Comparison of ENCODE assay signal across 8 mouse cellular contexts in genomic region chr11:69408541-69409377, GRCm38 (mm10). TPM values are rescaled to one million over a fixed set of nuclear protein-coding genes. Genes with fewer than 3 reads are reported as not detected.
DNase-seq lines count a peak whose midpoint lies in the region; ATAC-seq lines count a peak whose summit lies in the region.

No protein-coding gene starts in this region.

- peaks cover 36% of the 10 kb centered on the region for H3K36me3 ChIP-seq in forebrain, embryonic 16.5 days (ENCODE audit: control insufficient read depth, insufficient read depth)
- peaks cover 49% of the 10 kb centered on the region for H3K36me3 ChIP-seq in neural tube, embryonic 14.5 days (ENCODE audit: control insufficient read depth, insufficient read depth, low read length)

- DNase-seq in ES-CJ7 (ENCODE audit: low read depth, low spot score): peak; percentile 97
- peak; percentile 90 for DNase-seq in cerebellum, adult 11-12 months
- DNase-seq in heart, postnatal 25 days (ENCODE audit: low spot score): peak; percentile 80
- DNase-seq in layer of hippocampus, adult 18-20 months (ENCODE audit: low spot score in 2 of 2): peak; percentile 84 to 93
- peak; percentile 88 to 91 for DNase-seq in lung, adult 18-20 months
- peak; percentile 73 for DNase-seq in testis, postnatal 10 days (ENCODE audit: low spot score)

- peaks cover 41% of the 10 kb centered on the region for H3K4me1 ChIP-seq in forebrain, embryonic 16.5 days (replicated peaks; ENCODE audit: control insufficient read depth, insufficient read depth, low read length)
- peaks cover 30% of the 10 kb centered on the region for H3K4me1 ChIP-seq in neural tube, embryonic 14.5 days (ENCODE audit: control insufficient read depth, insufficient read depth, low read length)

- no peaks in the 10 kb centered on the region for H3K9me3 ChIP-seq in forebrain, embryonic 16.5 days (ENCODE audit: control insufficient read depth, low read length)
- H3K9me3 ChIP-seq in neural tube, embryonic 14.5 days (ENCODE audit: control insufficient read depth, low read length): no peaks in the 10 kb centered on the region

- peak overlapping the region; percentile 86 for H3K4me3 ChIP-seq in forebrain, embryonic 16.5 days (replicated peaks; ENCODE audit: low read length)
- H3K4me3 ChIP-seq in neural tube, embryonic 14.5 days (ENCODE audit: low read depth, low read length): peak overlapping the region; percentile 83

- peak; percentile 77 for ATAC-seq in forebrain, embryonic 16.5 days
- peak; percentile 74 for ATAC-seq in neural tube, embryonic 14.5 days (ENCODE audit: low read depth)

- intact Hi-C loops in heart, postnatal 25 days (cut with DNase I): loop anchor here (10.0 kb wide), 1 partner anchor 586 kb away; the partner anchor contains the start of genes Gabarap and Phf23

- H3K27me3 ChIP-seq in forebrain, embryonic 16.5 days (replicated peaks; ENCODE audit: control insufficient read depth, insufficient read depth, low read length): no peaks in the 10 kb centered on the region
- no peaks in the 10 kb centered on the region for H3K27me3 ChIP-seq in neural tube, embryonic 14.5 days (ENCODE audit: control insufficient read depth, insufficient read depth, low read length)

- 0% methylated on average over 33 of the region's 33 CpGs for WGBS in forebrain, embryonic 16.5 days
- under 1% methylated on average over 33 of the region's 33 CpGs for WGBS in neural tube, embryonic 14.5 days

- peak overlapping the region; percentile 96 for H3K4me2 ChIP-seq in forebrain, embryonic 16.5 days (ENCODE audit: low read length)
- H3K4me2 ChIP-seq in neural tube, embryonic 14.5 days (ENCODE audit: low read depth, low read length): peak overlapping the region; percentile 99

- peak overlapping the region; percentile 89 for H3K9ac ChIP-seq in forebrain, embryonic 16.5 days (replicated peaks; ENCODE audit: low read depth, low read length)
- peak overlapping the region; percentile 87 for H3K9ac ChIP-seq in neural tube, embryonic 14.5 days (replicated peaks; ENCODE audit: low read depth, low read length)

- H3K27ac ChIP-seq in forebrain, embryonic 16.5 days (ENCODE audit: low read length): peak overlapping the region; percentile 91
- H3K27ac ChIP-seq in neural tube, embryonic 14.5 days (ENCODE audit: low read depth, low read length): peak overlapping the region; percentile 91

RNA-seq across cellular contexts. Expression of gene Kdm6b, which starts 4.7 kb away (rescaled TPM):
- 48.4 and 52.8 TPM in 2 replicates for polyA plus RNA-seq in forebrain, embryonic 16.5 days (2015; fragmentation: Nextera tagmentation; extraction: Ambion mirVana)
- total RNA-seq in heart, postnatal 25 days (2021): 10 to 100 TPM; 25.6 to 30.3 TPM
- total RNA-seq in layer of hippocampus, adult 18-20 months (2021): 10 to 100 TPM; 35.7 to 39.3 TPM
- 36.1 and 37.5 TPM in 2 replicates for polyA plus RNA-seq in neural tube, embryonic 14.5 days (2014; fragmentation: Nextera tagmentation; extraction: Ambion mirVana)

RNA-seq across cellular contexts. Expression of gene Tmem88, which starts 10.7 kb away (rescaled TPM):
- polyA plus RNA-seq in forebrain, embryonic 16.5 days (2015; fragmentation: Nextera tagmentation; extraction: Ambion mirVana): 5.9 and 6.2 TPM in 2 replicates
- total RNA-seq in heart, postnatal 25 days (2021): 10 to 100 TPM; 22.5 to 23.7 TPM
- 1 to 10 TPM; 2.5 to 2.7 TPM for total RNA-seq in layer of hippocampus, adult 18-20 months (2021)
- polyA plus RNA-seq in neural tube, embryonic 14.5 days (2014; fragmentation: Nextera tagmentation; extraction: Ambion mirVana): 2.3 and 5.3 TPM in 2 replicates

RNA-seq across cellular contexts. Expression of gene Cyb5d1, which starts 13.3 kb away (rescaled TPM):
- 42.5 and 44.2 TPM in 2 replicates for polyA plus RNA-seq in forebrain, embryonic 16.5 days (2015; fragmentation: Nextera tagmentation; extraction: Ambion mirVana)
- 10 to 100 TPM; 26.1 to 29.3 TPM for total RNA-seq in heart, postnatal 25 days (2021)
- 10 to 100 TPM; 47.8 to 51.2 TPM for total RNA-seq in layer of hippocampus, adult 18-20 months (2021)
- 21.3 and 29.9 TPM in 2 replicates for polyA plus RNA-seq in neural tube, embryonic 14.5 days (2014; fragmentation: Nextera tagmentation; extraction: Ambion mirVana)

RNA-seq across cellular contexts. Expression of gene Naa38, which starts 13.5 kb away (rescaled TPM):
- polyA plus RNA-seq in forebrain, embryonic 16.5 days (2015; fragmentation: Nextera tagmentation; extraction: Ambion mirVana): 79.2 and 86.1 TPM in 2 replicates
- total RNA-seq in heart, postnatal 25 days (2021): 10 to 100 TPM; 97.5 to 99.2 TPM
- total RNA-seq in layer of hippocampus, adult 18-20 months (2021): 100 to 1,000 TPM; 107 to 123 TPM
- 112 and 132 TPM in 2 replicates for polyA plus RNA-seq in neural tube, embryonic 14.5 days (2014; fragmentation: Nextera tagmentation; extraction: Ambion mirVana)

RNA-seq across cellular contexts. Expression of gene Chd3, which starts 39.6 kb away (rescaled TPM):
- 132 and 146 TPM in 2 replicates for polyA plus RNA-seq in forebrain, embryonic 16.5 days (2015; fragmentation: Nextera tagmentation; extraction: Ambion mirVana)
- 10 to 100 TPM; 26.4 to 27.9 TPM for total RNA-seq in heart, postnatal 25 days (2021)
- 100 to 1,000 TPM; 531 to 556 TPM for total RNA-seq in layer of hippocampus, adult 18-20 months (2021)
- 86.0 and 89.6 TPM in 2 replicates for polyA plus RNA-seq in neural tube, embryonic 14.5 days (2014; fragmentation: Nextera tagmentation; extraction: Ambion mirVana)

Comparison
In these comparisons a context has a peak if more than half of its experiments do, and no peak if none do; other contexts are left out.
1. Peak in every context shown above with its lines: DNase-seq, ATAC-seq, H3K4me3 ChIP-seq and H3K27ac ChIP-seq.
2. RNA of gene Tmem88, which starts 10.7 kb away (total RNA-seq): 22.5 to 23.7 TPM in heart, postnatal 25 days; 2.5 to 2.7 TPM in layer of hippocampus, adult 18-20 months; every median in the first group is over 4 times any median in the second.